10 mouse cellular contexts compared by ENCODE assay signal in genomic region chr16:45407091-45407490, GRCm38 (mm10). TPM values are rescaled to one million over a fixed set of nuclear protein-coding genes. Genes with fewer than 3 reads are reported as not detected.
DNase-seq lines count a peak whose midpoint lies in the region; ATAC-seq lines count a peak whose summit lies in the region.
"Had no signal": no experiment of that assay in that cellular context is flagged by ENCODE, and none has a peak within 500 bp of the region (broad histone marks: within the 10 kb centered on the region; RNA-seq: fewer than 3 reads in every experiment).

No protein-coding gene starts in this region.

- WGBS in heart, embryonic 13.5 days = 67% methylated on average over 5 of the region's 5 CpGs
- 83% methylated on average over 5 of the region's 5 CpGs for WGBS in lung, embryonic 15.5 days
- 65% methylated on average over 5 of the region's 5 CpGs for WGBS in neural tube, embryonic 15.5 days

- no peak overlapping the region for H3K27ac ChIP-seq in heart, embryonic 13.5 days (replicated peaks)
- no peak overlapping the region for H3K27ac ChIP-seq in lung, embryonic 15.5 days
- peak overlapping the region; percentile 98 for H3K27ac ChIP-seq in neural tube, embryonic 15.5 days (replicated peaks)

- H3K9me3 ChIP-seq in heart, embryonic 13.5 days = no peaks in the 10 kb centered on the region
- no peaks in the 10 kb centered on the region for H3K9me3 ChIP-seq in lung, embryonic 15.5 days
- H3K9me3 ChIP-seq in neural tube, embryonic 15.5 days (replicated peaks) = no peaks in the 10 kb centered on the region

- peak overlapping the region; percentile 89; the same call in 1 of the 2 replicates for H3K4me2 ChIP-seq in heart, embryonic 13.5 days
- H3K4me2 ChIP-seq in lung, embryonic 15.5 days = peak overlapping the region; percentile 75
- H3K4me2 ChIP-seq in neural tube, embryonic 15.5 days = peak overlapping the region; percentile 54

- no peak for ATAC-seq in heart, embryonic 13.5 days (ENCODE audit: extremely low read depth, insufficient number of reproducible peaks, low FRiP score, low TSS enrichment)
- ATAC-seq in lung, embryonic 15.5 days (ENCODE audit: borderline replicate concordance, extremely low read depth, low FRiP score, low TSS enrichment) = no peak
- ATAC-seq in neural tube, embryonic 15.5 days (ENCODE audit: low FRiP score) = no peak

- H3K4me1 ChIP-seq in heart, embryonic 13.5 days = 0 out of 2 replicates have a peak, but pooled peaks cover 6% of the 10 kb centered on the region
- H3K4me1 ChIP-seq in lung, embryonic 15.5 days = 0 out of 2 replicates have a peak, but pooled peaks cover 3% of the 10 kb centered on the region
- peaks cover 15% of the 10 kb centered on the region for H3K4me1 ChIP-seq in neural tube, embryonic 15.5 days

- H3K4me3 ChIP-seq in heart, embryonic 13.5 days = no peak overlapping the region
- H3K4me3 ChIP-seq in lung, embryonic 15.5 days = peak overlapping the region; percentile 55; the same call in 1 of the 2 replicates
- H3K4me3 ChIP-seq in neural tube, embryonic 15.5 days (replicated peaks) = peak overlapping the region; percentile 77

- no peak for DNase-seq in heart, postnatal 4 days
- peak; percentile 14 for DNase-seq in right cerebral cortex, adult 18-20 months
- DNase-seq in right cerebral cortex, postnatal 14 days = no peak
- no peak for DNase-seq in retina, postnatal 1 day
- DNase-seq in cerebellum, adult 9-10 months = no peak
- DNase-seq: cerebellum, adult 11 months; kidney, postnatal 14 days had no signal

- H3K36me3 ChIP-seq in heart, embryonic 13.5 days = no peaks in the 10 kb centered on the region
- no peaks in the 10 kb centered on the region for H3K36me3 ChIP-seq in lung, embryonic 15.5 days
- H3K36me3 ChIP-seq in neural tube, embryonic 15.5 days = peaks cover 3% of the 10 kb centered on the region; the same call in 1 of the 2 replicates

- H3K27me3 ChIP-seq in heart, embryonic 13.5 days (replicated peaks) = no peaks in the 10 kb centered on the region
- no peaks in the 10 kb centered on the region for H3K27me3 ChIP-seq in lung, embryonic 15.5 days
- no peaks in the 10 kb centered on the region for H3K27me3 ChIP-seq in neural tube, embryonic 15.5 days (replicated peaks)

- H3K9ac ChIP-seq in heart, embryonic 13.5 days = no peak overlapping the region
- no peak overlapping the region for H3K9ac ChIP-seq in lung, embryonic 15.5 days
- peak overlapping the region; percentile 88 for H3K9ac ChIP-seq in neural tube, embryonic 15.5 days (replicated peaks)

RNA-seq across cellular contexts. Expression of gene Cd200, which starts 1.8 kb away (rescaled TPM):
- 19.0 and 20.4 TPM in 2 replicates for polyA plus RNA-seq in heart, embryonic 13.5 days (2015; fragmentation: Nextera tagmentation; extraction: Ambion mirVana)
- 10 to 100 TPM; 44.8 to 67.6 TPM for total RNA-seq in heart, postnatal 4 days (2021)
- polyA plus RNA-seq in lung, embryonic 15.5 days (2015; fragmentation: Nextera tagmentation; extraction: Ambion mirVana) = 68.5 and 73.7 TPM in 2 replicates
- polyA plus RNA-seq in neural tube, embryonic 15.5 days (2015; fragmentation: Nextera tagmentation; extraction: Ambion mirVana) = 293 and 354 TPM in 2 replicates
